Mouse (Mus musculus): ENCODE data around the gene Fam117b.

The Fam117b gene

DNA sequence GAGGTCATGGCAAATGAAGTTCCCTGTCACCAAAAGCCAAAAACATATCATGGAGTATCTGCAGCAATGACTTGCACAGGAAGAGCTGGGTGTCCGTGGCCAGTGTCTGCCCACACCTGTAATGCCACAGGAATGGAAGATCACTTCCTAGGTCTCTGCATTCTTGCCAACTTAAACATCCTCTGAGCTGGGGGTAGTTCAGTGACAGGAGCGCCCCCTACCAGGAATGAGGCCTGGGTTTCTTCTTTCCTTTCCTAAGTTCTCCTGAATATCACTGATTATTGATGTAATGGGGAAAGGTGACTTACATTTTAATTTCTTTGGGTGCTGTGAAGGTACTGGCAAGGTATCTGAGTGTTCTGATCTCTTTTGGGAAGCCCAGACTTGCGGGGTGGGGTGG lies 82.8 kb downstream of the Fam117b start:
- no peak for DNase-seq

DNA sequence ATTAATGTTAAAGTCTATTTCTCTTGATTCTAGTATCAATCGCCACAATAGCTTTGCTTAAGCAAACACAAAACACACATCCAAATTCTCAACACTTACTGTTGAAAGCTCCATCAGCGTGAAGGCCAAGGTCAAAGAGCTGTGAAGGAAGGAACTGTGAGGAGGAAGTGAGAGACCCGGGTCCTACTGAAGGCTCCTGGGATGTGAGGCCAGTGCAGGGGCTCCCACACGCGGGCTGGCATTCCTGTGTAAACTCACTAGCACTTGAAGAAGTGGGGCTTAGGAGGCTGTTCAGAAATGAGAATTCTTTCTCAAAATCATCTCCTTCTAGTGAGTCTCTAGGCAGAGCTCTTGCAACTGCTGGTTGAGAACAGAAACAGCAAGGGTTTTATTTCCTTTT lies 84.5 kb downstream of the Fam117b start:
- DNase-seq: no peak

DNA sequence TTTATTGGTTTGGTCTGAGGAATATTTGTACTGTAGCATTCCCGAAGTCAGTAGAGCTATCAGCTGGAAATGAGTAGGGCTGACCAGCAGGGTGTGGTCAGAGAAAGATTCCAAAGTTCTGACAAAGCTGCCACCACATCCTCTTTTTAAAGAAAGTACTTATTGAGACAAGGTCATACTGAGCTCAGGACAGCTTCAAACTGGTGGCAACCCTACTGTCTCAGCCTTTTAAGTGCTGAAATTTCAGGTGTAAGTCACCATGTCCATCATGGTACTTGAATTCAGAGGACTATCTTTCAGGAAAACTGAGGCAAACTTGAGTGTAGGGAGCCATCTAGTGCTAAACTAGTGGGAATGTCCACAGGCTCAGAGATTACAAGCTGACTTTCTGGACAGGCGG lies 87.5 kb downstream of the Fam117b start:
- peak; percentile 24 for DNase-seq

DNA sequence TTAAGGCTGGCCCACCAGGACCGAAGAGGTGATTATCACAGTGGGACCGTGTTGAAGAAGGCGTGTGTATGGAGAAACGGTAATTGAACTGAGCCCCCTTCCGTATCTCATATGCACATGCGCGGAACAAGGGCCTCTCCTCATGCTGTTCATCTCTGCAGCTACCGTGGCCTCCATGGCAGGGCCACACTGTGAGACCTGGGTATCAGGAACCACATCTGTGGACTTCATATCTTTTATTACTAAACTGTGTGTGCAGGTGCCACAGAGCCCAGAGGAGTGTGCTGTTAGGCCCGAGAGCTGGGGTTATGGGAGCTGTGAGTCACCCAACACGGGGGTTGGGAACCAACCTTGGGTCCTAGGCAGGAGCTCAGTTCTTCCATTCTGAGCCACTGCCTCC lies 94.5 kb downstream of the Fam117b start:
- no peak for DNase-seq

DNA sequence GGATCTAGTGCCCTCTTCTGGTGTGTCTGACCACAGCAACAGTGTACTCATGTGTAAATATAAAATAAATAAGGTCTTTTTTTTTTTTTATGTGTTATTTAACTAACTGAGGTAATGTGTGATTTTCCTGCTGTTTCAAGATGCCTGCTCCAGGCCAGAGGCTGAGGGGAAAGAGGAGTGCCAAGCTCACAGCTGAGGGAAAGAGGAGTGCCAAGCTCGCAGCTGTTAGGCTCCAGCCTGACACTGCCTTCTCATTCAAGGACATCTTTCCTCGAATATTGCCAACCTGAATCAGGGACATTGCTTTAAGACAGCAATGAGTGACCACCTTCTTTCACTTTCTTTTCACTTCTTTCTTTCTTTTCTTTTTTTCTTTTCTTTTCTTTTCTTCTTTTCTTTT lies 95.9 kb downstream of the Fam117b start:
- no peak for DNase-seq

DNA sequence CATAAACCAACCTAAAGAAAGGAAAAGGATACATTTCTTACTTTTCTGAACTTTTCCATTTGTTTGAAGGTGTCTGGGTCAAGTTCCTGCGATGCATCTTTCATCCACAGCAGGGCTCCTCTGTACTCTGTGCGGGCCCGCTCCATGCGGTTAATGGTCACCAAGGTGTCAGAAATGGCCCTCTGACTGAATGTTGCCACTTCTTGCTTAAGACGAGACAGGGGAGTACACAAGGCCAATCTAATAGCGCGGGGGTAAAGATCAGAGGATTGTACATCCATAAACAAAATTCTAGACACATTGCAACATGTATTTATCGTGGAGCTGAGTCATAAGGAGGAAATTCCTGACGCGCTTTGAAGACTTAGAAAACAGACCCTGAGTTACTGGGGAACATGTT lies 101.0 kb downstream of the Fam117b start:
- DNase-seq: no peak

DNA sequence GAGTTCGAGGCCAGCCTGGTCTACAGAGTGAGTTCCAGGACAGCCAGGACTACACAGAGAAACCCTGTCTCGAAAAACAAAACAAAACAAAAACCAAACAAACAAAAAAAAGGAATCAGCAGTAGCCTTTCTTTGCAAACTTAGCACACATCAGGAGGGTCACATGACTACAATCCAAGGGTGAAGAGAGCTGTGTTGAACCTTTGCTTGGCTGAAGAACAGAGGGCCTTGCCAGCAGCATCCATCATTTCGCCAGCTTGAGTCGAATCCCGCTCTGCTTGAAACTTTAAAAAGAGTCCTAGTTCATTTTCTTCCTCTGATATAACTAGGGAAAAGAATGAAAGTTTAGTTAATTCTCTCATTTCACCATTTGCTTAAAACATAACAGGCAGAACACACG lies 102.7 kb downstream of the Fam117b start:
- no peak for DNase-seq

DNA sequence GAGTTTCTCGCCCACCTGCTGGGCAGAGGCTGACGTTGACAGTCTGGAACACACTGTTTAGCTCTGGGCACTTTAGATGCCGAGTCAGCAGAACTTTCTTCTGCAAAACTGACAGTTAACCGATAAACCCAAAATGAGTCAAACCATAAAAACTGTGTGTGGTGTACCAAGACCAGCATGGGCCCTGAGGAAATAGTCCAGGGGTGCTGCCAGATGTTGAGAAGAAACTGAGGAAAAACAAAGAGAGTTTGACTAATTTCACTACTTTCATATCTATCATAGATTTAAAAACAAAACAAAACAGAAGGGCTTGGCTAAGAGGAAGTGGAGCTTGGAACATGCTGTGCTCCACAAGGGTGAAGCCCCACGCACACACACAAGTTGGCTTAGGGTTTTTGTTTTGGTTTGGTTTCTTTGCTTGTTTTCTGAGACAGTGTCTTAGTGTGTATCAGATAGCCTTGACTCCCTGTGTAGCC lies 103.4 kb downstream of the Fam117b start:
- no peak for DNase-seq

DNA sequence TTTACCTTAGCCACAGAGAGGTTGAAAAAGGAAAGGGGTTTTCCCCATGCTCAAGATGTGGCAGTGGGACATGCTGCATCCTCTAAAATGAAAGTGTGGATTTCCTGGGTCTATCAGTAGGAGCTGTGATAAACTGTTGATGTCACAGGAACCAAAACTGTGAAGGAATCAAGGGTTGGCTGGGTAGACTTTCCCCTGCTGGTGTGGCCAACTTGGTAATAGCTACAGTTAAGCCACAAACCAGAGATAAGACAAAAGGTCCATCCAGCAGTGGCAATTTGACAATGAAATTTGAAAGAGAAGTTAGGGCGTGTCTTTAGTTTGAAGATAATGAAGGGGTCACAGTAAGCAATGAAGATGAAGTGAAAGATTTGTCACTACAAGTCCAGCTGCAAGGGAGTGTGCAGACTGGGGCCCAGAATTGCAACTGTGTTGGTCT lies 104.2 kb downstream of the Fam117b start:
- DNase-seq: no peak
